Mouse (Mus musculus) lung, postnatal 4 days (tissue): ENCODE measurements around the gene Svep1.
A peak's percentile ranks its signal among the peaks of the same experiment; 100 is the strongest.

Experiments used
- DNase-seq, 2 experiments: peaks; one replicate each; pipeline ENCODE4 v3.0.0; 2021

Gene Svep1

GRCm38 (mm10) chr4:58169918-58170317 lies 36.7 kb downstream of the Svep1 start:
- no peak for DNase-seq

GRCm38 (mm10) chr4:58168366-58168765 lies 38.3 kb downstream of the Svep1 start:
- DNase-seq = no peak

DNA sequence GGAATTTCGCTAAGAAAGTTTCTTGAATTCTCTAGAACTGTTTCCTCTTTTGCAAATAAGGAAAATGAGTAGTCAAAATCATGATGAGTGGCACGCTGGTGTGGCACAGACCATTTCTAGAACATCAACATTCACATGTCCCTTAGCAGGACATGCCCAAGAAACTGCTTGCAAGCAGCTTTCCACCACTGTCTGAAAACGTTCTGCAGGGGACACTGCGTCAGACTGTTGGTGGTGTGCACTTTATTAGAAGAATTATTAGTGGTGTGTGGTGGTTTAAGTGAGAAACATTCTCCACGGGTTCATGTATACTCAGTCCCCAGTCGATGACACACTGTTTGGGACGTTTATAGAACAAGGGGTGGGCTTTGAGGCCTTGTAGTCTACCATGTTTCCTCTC lies 40.9 kb downstream of the Svep1 start:
- DNase-seq = no peak

DNA sequence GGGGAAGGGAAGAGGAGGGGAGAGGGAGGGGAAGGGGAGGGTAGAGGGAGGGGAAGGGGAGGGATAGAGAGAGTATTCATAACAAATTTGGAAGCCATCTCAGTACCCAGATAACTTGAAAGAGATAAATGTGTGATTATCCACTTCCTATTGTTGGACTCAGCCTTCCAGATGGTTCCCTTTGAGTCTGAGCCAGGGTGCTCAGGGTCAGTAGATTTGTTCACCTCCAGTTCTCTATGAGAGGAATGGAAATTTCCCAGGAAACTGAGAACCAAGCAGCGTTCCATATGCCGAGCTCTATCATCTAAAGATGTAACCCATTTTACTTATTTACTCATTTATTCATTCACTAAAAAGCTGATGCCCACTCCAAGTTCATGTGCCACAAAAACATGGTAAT lies 44.8 kb downstream of the Svep1 start:
- DNase-seq = no peak

DNA sequence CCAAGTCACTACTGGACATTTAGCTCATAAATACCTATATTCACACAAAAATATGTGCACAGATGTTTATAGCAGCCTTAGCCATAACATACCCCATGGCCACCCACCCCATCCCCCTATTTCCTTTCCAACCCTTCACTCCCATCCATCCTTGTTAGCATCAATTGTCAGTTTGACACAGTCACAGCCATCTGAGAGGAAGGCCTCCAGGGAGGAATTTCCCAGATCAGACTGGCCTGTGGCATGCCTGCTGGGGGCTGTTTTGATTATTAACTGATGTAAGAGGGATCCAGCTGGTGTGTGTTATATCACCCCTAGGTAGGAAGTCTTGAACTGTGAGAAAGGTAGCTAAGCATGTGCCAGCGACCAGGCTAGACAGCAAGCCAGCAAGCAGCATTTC lies 47.1 kb downstream of the Svep1 start:
- no peak for DNase-seq

DNA sequence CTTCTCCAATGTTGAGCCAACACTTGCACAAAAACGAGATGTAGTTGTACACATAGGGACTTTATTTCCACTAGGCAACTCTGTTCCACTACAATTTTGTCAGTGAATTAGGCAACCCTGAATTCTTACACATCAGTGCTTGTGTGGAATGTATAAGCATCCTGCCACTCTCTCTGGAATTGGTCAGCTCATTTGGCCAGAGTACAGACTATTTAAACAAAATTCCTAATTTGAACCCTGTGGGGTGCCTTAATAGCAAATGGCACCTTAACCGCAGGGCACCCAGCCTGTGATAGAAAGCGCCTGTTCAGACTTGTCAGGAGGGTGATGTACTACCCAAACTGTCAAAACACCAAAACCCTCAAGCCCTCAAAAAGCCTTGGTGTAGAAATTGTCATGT lies 56.4 kb downstream of the Svep1 start:
- no peak for DNase-seq

DNA sequence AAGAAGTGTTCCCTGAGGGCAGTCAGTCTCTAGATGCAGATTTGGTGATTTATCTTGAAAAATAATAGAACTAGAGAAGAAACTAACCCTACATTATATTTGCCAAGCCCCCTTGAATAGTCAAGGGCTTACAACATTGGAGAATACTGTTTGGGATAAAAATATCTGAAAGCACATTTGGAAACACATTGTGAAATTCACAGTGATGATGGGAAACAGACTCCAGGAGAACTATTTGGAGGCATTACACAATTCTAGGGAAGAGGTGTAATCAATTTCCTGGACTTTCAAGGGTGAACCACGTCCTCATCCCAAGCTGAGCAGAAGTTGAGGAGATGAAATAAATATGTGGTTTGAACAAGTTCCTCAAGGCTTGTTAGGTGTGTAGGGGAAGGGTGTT lies 57.5 kb downstream of the Svep1 start:
- DNase-seq = no peak

DNA sequence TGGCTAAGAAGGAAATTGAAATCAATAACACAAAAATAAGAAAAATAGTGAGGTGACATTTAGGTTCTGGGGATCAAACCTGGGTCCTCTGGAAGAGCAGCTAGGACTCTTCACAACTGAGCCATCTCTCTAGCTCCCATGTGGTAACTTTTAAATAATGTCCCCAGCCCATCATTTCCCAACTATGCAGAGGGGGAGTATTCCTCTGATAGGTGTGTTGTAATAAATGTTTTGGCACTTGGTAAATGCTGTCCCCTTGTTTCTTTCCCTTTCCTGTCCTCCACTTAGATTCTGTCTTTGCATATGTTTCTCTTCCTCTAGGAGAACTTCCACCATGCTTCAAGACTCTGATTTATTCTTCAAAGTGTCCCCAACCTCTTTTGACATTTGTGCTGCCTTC lies 58.1 kb downstream of the Svep1 start:
- DNase-seq = no peak

DNA sequence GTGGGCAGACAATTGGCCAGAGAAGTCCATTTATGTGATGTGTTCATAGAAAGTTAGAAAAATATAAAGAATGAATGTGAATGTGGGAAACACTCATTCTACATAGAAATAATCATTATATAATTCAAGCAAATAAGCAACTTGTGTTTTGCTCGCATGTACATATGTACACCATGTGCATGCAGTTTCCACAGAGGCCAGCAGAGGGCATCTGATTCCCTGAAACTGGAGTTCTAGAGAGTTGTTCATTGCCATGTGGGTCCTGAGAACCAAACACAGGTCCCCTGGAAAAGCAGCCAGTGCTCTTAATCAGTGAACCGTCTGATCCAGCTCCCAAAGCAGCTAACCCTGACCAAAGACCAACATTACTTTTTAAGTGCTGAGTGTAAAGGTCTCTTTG lies 60.0 kb downstream of the Svep1 start:
- DNase-seq = no peak

GRCm38 (mm10) chr4:58139764-58140556 lies 66.7 kb downstream of the Svep1 start:
- DNase-seq = no peak

GRCm38 (mm10) chr4:58139241-58139640 lies 67.4 kb downstream of the Svep1 start:
- DNase-seq = no peak

- DNase-seq = no peak
These were observed 72.9 kb downstream of the Svep1 start for GRCm38 (mm10) chr4:58133610-58134309.

GRCm38 (mm10) chr4:58129844-58130243 lies 76.8 kb downstream of the Svep1 start:
- DNase-seq = no peak

DNA sequence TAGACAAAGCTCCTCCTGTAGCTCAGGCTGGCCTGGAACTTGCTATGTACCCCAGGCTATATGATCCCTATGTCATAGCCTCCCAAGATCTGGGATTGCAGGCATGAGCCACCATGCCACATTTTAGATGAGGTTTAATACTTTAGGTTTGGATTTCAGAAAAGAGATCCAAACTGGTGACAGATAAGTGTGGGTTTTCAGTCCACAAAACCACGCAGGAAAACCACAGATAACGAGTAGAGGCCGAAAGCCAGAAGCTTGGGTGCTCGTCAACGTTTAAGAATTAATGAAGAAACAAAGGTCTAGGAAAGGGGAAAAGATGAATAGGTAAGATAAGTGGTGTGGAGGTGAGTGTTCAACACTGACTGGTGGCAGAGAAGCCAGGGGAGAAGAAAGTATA lies 79.6 kb downstream of the Svep1 start:
- DNase-seq = no peak

- DNase-seq = no peak
These were observed 91.2 kb downstream of the Svep1 start for GRCm38 (mm10) chr4:58115452-58115851.

GRCm38 (mm10) chr4:58111008-58111407 lies 95.7 kb downstream of the Svep1 start:
- DNase-seq = no peak

- DNase-seq = no peak
These were observed 96.9 kb downstream of the Svep1 start for GRCm38 (mm10) chr4:58109793-58110192.

- no peak for DNase-seq
These were observed 98.3 kb downstream of the Svep1 start for GRCm38 (mm10) chr4:58108364-58108763.

DNA sequence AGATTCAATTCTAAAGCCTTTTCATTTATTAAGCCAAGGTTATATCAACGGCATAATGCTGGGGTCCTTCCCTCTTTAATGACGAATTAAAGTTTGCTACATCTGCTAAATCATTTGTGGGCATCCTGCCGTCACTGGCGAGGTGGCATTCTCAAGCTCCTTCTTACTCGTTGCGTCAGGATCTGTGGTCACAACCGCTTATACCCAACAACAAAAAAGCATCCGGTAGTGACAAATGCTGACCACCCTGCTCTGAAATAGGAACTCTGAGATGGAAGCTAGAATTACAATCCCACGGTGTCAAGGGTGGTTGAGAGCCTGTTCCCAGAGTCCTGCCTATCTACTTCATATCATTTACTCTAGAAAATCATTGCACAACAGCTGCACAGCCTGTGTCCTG lies 108.9 kb downstream of the Svep1 start:
- no peak for DNase-seq

- no peak for DNase-seq
These were observed 119.9 kb downstream of the Svep1 start for GRCm38 (mm10) chr4:58086738-58087137.

GRCm38 (mm10) chr4:58086151-58086550 lies 120.5 kb downstream of the Svep1 start:
- DNase-seq = no peak

- no peak for DNase-seq
These were observed 121.3 kb downstream of the Svep1 start for GRCm38 (mm10) chr4:58085340-58085739.

GRCm38 (mm10) chr4:58084155-58084554 lies 122.5 kb downstream of the Svep1 start:
- DNase-seq = no peak

DNA sequence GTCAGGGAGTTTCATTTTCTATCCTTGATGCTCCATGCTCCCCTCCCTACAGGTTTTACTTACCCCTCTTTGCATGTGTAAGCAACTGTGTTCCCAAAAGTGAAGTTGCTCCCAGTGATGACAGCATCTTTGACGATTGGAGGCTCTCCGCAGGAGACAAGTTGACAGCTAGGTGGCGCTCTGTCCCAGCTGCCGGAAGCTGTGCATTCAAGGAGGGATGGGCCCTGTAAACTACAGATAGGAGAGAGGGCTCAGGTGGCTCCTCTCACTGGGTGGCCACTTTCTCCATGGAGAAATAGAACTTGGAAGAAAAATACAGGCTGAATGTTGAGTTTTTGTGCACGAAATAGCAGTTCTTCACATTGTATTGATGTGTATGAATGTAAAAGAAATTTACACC lies 124.1 kb downstream of the Svep1 start:
- DNase-seq = peak; percentile 65 to 78

DNA sequence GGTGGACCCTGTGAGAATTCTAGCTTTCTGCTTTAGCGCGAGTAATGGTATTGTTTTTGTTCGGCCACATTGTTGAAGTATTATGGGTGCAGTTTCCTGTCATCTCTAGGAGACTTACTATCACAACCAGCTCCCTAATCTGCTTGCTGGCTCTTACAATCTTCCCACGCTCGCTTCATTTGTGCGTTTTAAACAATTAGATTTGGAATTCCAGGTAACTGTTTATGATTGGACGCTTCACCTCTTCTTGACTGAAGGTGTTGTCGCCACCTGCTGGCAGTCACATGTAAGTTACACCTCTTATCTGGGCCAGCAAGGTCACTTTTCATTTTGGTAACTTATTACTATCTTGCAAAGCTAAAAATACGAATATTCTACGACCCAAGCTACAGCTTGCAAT lies 127.0 kb downstream of the Svep1 start:
- peak in 1 of 2 experiments; percentile 53 for DNase-seq
